Mouse (Mus musculus): ENCODE measurements at regions not wholly inside any gene's neighbourhood (a gene's known extent, or its start where the extent isn't known, plus 50 kb on each side); places are given as distances from the start of the nearest gene placed in this dataset.

DNA sequence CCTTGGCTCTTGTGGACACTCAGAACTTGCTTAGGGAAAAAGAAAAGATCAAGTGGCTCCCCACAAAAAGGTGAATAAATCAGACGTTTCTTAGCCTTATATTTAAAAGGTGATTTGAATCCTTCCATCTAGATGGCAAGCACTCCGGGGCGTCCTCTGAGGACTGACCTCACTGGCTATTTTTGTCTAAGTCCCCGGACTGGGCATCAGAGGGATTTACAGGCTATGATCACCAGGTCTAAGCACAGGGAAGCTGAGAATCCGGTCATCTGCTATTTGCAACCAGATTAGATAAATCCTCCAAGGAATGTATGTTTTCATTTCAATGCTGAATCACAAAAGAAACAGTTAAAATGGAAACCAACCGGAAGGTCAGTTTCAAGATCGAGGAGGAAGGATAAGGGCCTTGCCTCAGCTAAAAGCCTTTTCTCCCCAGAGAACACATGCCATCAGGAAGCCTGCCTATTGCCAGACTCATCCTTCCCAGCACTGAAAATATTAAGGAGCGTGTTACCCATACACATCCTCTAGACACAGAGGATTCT is 342.1 kb downstream of the Lpin1 start:
- ATAC-seq (no peak), DNase-seq (ENCODE audit: low spot score) (no peak)
- H3K27ac ChIP-seq (ENCODE audit: low read depth, low read length), result no peak overlapping the region
- H3K9ac ChIP-seq (ENCODE audit: low read length), result no peak overlapping the region
- H3K9me3 ChIP-seq (replicated peaks; ENCODE audit: control insufficient read depth, low read length), result no peaks in the 10 kb centered on the region
- no peaks in the 10 kb centered on the region for H3K36me3 ChIP-seq (ENCODE audit: control insufficient read depth, insufficient read depth, low read length)
- no peak overlapping the region for H3K4me2 ChIP-seq (ENCODE audit: low read length)
- H3K4me3 ChIP-seq (ENCODE audit: low read depth, low read length), result no peak overlapping the region
- no peaks in the 10 kb centered on the region for H3K4me1 ChIP-seq (ENCODE audit: control insufficient read depth, insufficient read depth, low read length)
- H3K27me3 ChIP-seq (replicated peaks; ENCODE audit: control insufficient read depth, insufficient read depth, low read length), result no peaks in the 10 kb centered on the region
- 73% methylated on average over 8 of the region's 8 CpGs for WGBS

DNA sequence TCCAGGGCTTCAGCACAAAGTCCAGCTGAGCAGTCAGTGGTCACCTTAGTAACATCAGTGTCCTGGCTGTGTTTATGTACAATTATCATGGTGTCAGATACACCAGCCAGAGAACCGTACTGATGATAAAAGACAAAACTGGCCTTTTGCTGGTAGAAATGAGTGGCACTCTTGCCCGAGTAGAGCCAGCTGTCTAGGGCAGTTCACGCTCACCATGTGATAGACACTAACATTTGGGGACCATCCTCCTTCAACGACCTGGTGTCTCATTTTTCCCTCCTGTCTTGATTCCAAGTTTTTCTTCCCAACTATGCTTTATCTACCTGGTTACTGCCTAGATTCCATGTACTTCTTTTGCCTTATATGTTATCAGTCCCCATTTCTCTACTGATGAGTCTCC is 349.3 kb downstream of the Lpin1 start:
- no peak overlapping the region for H3K4me2 ChIP-seq (ENCODE audit: low read length)
- H3K4me3 ChIP-seq (ENCODE audit: low read depth, low read length), result no peak overlapping the region
- H3K36me3 ChIP-seq (ENCODE audit: control insufficient read depth, insufficient read depth, low read length), result no peaks in the 10 kb centered on the region
- no peaks in the 10 kb centered on the region for H3K9me3 ChIP-seq (replicated peaks; ENCODE audit: control insufficient read depth, low read length)
- no peak for ATAC-seq
- H3K27me3 ChIP-seq (replicated peaks; ENCODE audit: control insufficient read depth, insufficient read depth, low read length), result no peaks in the 10 kb centered on the region
- WGBS, result 79% methylated on average over 4 of the region's 4 CpGs
- no peaks in the 10 kb centered on the region for H3K4me1 ChIP-seq (ENCODE audit: control insufficient read depth, insufficient read depth, low read length)
- H3K9ac ChIP-seq (ENCODE audit: low read length), result no peak overlapping the region
- no peak for DNase-seq (ENCODE audit: low spot score)
- H3K27ac ChIP-seq (ENCODE audit: low read depth, low read length), result no peak overlapping the region

DNA sequence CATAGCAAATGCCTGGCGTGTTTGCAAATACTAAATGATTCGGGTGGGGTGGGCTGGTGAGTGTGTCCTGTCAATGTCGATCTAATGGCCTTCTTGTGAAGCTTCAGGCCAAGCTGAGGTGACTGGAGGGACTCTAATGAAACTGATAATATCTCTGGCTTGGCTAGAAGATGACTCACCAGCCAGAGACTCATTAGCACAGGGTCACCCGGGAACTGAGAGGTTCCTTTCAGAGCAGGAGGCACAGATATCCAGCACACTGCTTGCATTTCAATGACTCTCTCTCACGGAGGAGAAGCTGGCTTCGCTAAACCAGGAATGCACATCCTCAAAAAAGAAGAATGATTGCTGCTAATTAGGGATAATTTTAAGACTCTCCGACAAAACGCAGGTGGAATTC is 349.8 kb downstream of the Lpin1 start:
- WGBS, result 50% methylated on average over 8 of the region's 8 CpGs
- peak; percentile 42; the same call in 1 of the 2 replicates for ATAC-seq
- H3K4me3 ChIP-seq (ENCODE audit: low read depth, low read length), result no peak overlapping the region

DNA sequence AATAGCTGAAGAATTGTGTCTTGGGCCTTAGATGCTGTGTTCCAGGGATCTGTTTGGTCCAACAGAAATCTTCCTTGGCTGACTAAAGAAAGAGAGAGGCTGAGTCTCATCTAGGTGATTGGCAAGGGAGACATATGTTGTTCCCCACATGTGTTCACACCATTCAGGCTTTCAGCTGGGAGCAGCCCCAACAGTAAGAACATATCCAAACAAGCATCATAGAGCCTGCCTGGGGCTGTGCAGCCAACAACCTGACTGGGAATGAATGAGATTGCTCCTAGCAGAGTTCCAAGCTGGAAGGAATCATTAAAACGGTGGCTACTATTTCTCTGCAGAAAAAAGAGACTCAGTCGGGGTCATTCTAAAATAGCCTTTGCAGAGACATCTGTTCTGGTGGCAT is 350.3 kb downstream of the Lpin1 start:
- ATAC-seq, result no peak
- no peak overlapping the region for H3K4me3 ChIP-seq (ENCODE audit: low read depth, low read length)

More for the DNA sequence above, 349.8 kb downstream of the Lpin1 start:
- Histone ChIP-seq H3K27ac (ENCODE audit: low read depth, low read length) (no peak overlapping the region), H3K4me1 (ENCODE audit: control insufficient read depth, insufficient read depth, low read length) (no peaks in the 10 kb centered on the region), H3K4me2 (ENCODE audit: low read length) (no peak overlapping the region), H3K36me3 (ENCODE audit: control insufficient read depth, insufficient read depth, low read length) (no peaks in the 10 kb centered on the region), H3K9ac (ENCODE audit: low read length) (no peak overlapping the region), H3K9me3 (replicated peaks; ENCODE audit: control insufficient read depth, low read length) (no peaks in the 10 kb centered on the region), H3K27me3 (replicated peaks; ENCODE audit: control insufficient read depth, insufficient read depth, low read length) (no peaks in the 10 kb centered on the region)
- DNase-seq (ENCODE audit: low spot score), result peak; percentile 4

DNA sequence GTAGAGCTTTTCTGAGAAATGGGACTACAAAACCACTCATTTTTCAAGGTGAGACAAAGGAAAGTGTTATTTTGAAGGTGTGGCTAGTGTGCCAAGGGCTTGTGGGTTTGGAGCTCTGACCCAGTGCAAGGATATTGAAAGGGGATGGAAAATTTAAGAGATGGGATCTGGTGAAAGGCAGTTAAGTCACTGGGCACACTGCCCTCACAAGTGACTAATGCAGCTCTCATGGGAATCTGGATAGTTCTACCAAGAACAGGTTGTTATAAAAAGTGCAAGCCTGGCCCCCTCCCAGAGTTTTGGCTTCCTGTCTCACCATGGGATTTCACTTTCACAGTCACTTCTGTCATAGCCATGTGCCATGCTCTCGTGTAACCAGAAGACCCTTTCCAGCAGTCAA is 360.1 kb downstream of the Lpin1 start:
- Histone ChIP-seq H3K36me3 (ENCODE audit: control insufficient read depth, insufficient read depth, low read length) (no peaks in the 10 kb centered on the region), H3K9ac (ENCODE audit: low read length) (no peak overlapping the region), H3K27ac (ENCODE audit: low read depth, low read length) (no peak overlapping the region), H3K4me2 (ENCODE audit: low read length) (no peak overlapping the region), H3K9me3 (replicated peaks; ENCODE audit: control insufficient read depth, low read length) (no peaks in the 10 kb centered on the region), H3K27me3 (replicated peaks; ENCODE audit: control insufficient read depth, insufficient read depth, low read length) (no peaks in the 10 kb centered on the region), H3K4me1 (ENCODE audit: control insufficient read depth, insufficient read depth, low read length) (no peaks in the 10 kb centered on the region), H3K4me3 (ENCODE audit: low read depth, low read length) (no peak overlapping the region)
- no peak for ATAC-seq
- DNase-seq (ENCODE audit: low spot score), result no peak
- 91% methylated on average over 1 of the region's 1 CpGs for WGBS

More for the DNA sequence above, 350.3 kb downstream of the Lpin1 start:
- Histone ChIP-seq H3K4me1 (ENCODE audit: control insufficient read depth, insufficient read depth, low read length) (no peaks in the 10 kb centered on the region), H3K4me2 (ENCODE audit: low read length) (no peak overlapping the region), H3K36me3 (ENCODE audit: control insufficient read depth, insufficient read depth, low read length) (no peaks in the 10 kb centered on the region), H3K9ac (ENCODE audit: low read length) (no peak overlapping the region), H3K27ac (ENCODE audit: low read depth, low read length) (no peak overlapping the region), H3K9me3 (replicated peaks; ENCODE audit: control insufficient read depth, low read length) (no peaks in the 10 kb centered on the region), H3K27me3 (replicated peaks; ENCODE audit: control insufficient read depth, insufficient read depth, low read length) (no peaks in the 10 kb centered on the region)
- 84% methylated on average over 2 of the region's 2 CpGs for WGBS
- peak; percentile 11 for DNase-seq (ENCODE audit: low spot score)

DNA sequence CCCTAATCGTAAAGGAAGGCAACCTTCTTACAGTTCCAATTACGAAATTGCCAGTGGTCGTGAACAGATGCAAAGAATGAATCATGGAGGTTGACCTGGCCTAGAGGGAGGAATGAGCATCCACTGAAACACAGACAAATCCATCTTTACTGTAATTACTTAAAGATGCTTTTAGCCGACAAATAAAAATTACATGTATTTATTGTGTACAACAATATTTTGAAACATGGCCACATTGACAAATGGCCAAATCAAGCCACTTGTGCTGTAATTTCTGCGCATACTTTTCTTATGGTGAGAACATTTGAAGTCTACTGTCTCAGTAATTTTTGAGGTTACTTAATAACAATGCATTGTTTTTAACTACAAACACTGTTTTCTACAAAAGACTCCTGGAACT is 360.7 kb downstream of the Lpin1 start:
- Histone ChIP-seq H3K4me1 (ENCODE audit: control insufficient read depth, insufficient read depth, low read length) (no peaks in the 10 kb centered on the region), H3K36me3 (ENCODE audit: control insufficient read depth, insufficient read depth, low read length) (no peaks in the 10 kb centered on the region), H3K27ac (ENCODE audit: low read depth, low read length) (no peak overlapping the region), H3K9me3 (replicated peaks; ENCODE audit: control insufficient read depth, low read length) (no peaks in the 10 kb centered on the region), H3K9ac (ENCODE audit: low read length) (no peak overlapping the region), H3K27me3 (replicated peaks; ENCODE audit: control insufficient read depth, insufficient read depth, low read length) (no peaks in the 10 kb centered on the region), H3K4me3 (ENCODE audit: low read depth, low read length) (no peak overlapping the region), H3K4me2 (ENCODE audit: low read length) (no peak overlapping the region)
- WGBS, result 92% methylated on average over 5 of the region's 5 CpGs
- no peak for DNase-seq (ENCODE audit: low spot score)
- no peak for ATAC-seq

DNA sequence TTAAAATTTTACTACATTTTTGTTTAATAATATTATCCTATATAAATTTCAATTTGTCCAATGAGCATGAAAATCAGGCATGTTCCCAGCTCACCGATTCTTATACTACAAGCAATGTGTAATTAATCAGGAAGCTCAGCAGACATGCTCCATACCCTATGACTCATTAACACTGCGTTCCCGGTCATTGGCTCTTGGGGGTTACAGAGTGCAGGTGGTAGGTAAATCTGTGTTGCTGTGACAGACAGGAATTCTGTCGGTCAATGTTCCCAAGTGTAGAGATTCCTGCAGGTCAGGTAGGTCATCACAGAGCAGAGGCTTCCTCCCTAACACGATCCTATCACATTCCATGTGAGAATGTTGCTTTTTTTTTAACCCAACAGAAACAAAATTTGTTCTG is 371.0 kb downstream of the Lpin1 start:
- WGBS, result 86% methylated on average over 5 of the region's 5 CpGs
- Histone ChIP-seq H3K27me3 (replicated peaks; ENCODE audit: control insufficient read depth, insufficient read depth, low read length) (no peaks in the 10 kb centered on the region), H3K9me3 (replicated peaks; ENCODE audit: control insufficient read depth, low read length) (no peaks in the 10 kb centered on the region), H3K4me1 (ENCODE audit: control insufficient read depth, insufficient read depth, low read length) (no peaks in the 10 kb centered on the region), H3K9ac (ENCODE audit: low read length) (no peak overlapping the region), H3K27ac (ENCODE audit: low read depth, low read length) (no peak overlapping the region), H3K4me2 (ENCODE audit: low read length) (no peak overlapping the region), H3K4me3 (ENCODE audit: low read depth, low read length) (no peak overlapping the region), H3K36me3 (ENCODE audit: control insufficient read depth, insufficient read depth, low read length) (no peaks in the 10 kb centered on the region)
- DNase-seq (ENCODE audit: low spot score) (no peak), ATAC-seq (no peak)

DNA sequence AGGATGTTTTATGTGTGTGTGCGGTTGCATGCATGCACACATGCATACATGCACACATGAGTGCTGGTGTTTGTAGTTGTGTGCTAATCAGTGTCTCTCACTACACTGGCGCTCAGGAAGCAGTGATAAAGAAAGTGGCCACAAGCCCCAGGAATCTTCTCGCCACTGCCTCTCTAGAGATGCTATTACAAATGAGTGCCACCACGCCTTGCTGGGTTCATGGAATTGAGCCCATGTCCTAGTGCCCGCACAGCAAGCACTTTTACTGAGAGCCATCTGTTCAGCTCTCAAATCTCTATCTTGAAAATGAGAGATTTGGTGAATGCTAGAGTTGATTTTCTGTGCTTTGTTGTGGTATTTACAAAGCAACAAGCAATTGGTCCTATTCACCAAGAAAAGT is 373.3 kb downstream of the Lpin1 start:
- ATAC-seq, result no peak
- no peak for DNase-seq (ENCODE audit: low spot score)
- no peaks in the 10 kb centered on the region for H3K27me3 ChIP-seq (replicated peaks; ENCODE audit: control insufficient read depth, insufficient read depth, low read length)

DNA sequence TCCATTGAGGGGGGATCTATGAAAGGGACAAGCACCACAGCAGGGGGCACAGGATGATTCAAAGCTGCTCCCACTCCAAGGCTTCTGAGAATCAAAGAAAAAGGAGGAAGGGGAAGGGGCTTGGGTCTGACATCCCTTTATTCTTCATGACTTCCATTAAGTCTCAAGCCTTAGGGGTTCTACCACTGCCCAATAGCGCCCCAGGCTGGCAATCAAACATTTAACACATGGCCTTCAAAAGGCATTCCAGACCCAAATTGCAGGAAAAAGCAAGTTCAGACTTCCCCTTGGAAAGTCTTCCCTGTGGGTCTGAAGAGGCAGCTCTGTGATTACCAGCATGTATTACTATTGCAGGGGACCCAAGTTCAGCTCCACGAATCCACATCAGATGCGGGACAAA is 377.2 kb downstream of the Lpin1 start:
- Histone ChIP-seq H3K27me3 (replicated peaks; ENCODE audit: control insufficient read depth, insufficient read depth, low read length) (no peaks in the 10 kb centered on the region), H3K36me3 (ENCODE audit: control insufficient read depth, insufficient read depth, low read length) (no peaks in the 10 kb centered on the region), H3K4me3 (ENCODE audit: low read depth, low read length) (no peak overlapping the region), H3K4me2 (ENCODE audit: low read length) (no peak overlapping the region), H3K27ac (ENCODE audit: low read depth, low read length) (no peak overlapping the region), H3K4me1 (ENCODE audit: control insufficient read depth, insufficient read depth, low read length) (no peaks in the 10 kb centered on the region), H3K9ac (ENCODE audit: low read length) (no peak overlapping the region), H3K9me3 (replicated peaks; ENCODE audit: control insufficient read depth, low read length) (no peaks in the 10 kb centered on the region)
- 96% methylated on average over 3 of the region's 3 CpGs for WGBS
- DNase-seq (ENCODE audit: low spot score) (no peak), ATAC-seq (no peak)

More for the DNA sequence above, 373.3 kb downstream of the Lpin1 start:
- no peak overlapping the region for H3K9ac ChIP-seq (ENCODE audit: low read length)
- no peaks in the 10 kb centered on the region for H3K9me3 ChIP-seq (replicated peaks; ENCODE audit: control insufficient read depth, low read length)
- no peaks in the 10 kb centered on the region for H3K4me1 ChIP-seq (ENCODE audit: control insufficient read depth, insufficient read depth, low read length)
- no peak overlapping the region for H3K4me2 ChIP-seq (ENCODE audit: low read length)
- 82% methylated on average over 5 of the region's 5 CpGs for WGBS
- no peaks in the 10 kb centered on the region for H3K36me3 ChIP-seq (ENCODE audit: control insufficient read depth, insufficient read depth, low read length)
- no peak overlapping the region for H3K4me3 ChIP-seq (ENCODE audit: low read depth, low read length)
- no peak overlapping the region for H3K27ac ChIP-seq (ENCODE audit: low read depth, low read length)

Measured in forebrain, embryonic 14.5 days (tissue).